In the genomic region with DNA sequence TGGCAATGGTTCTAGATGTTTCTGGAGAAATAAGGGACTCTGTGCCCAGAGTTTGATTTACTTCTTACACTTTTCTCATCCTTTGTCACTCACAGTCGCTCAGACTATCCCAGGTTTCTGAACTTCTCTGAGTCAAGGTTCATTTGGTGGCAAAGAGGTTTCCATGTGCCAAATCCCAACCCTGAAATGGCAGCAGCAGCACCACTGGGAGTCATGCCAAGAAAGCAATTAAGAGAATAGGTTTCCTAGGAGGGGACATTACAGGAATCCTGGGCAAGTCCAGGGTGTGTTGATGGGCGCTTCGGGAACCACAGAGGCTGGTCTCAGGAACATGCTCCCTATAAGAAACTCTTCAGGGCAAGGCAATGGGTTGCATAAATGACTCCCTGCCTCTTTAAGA, we compare ENCODE assay signal across 14 mouse cellular contexts. TPM values are rescaled to one million over a fixed set of nuclear protein-coding genes. Genes with fewer than 3 reads are reported as not detected.
DNase-seq lines count a peak whose midpoint lies in the region; ATAC-seq and TF ChIP-seq lines count a peak whose summit lies in the region.
"Had no signal": no experiment of that assay in that cellular context is flagged by ENCODE, and none has a peak within 500 bp of the region (broad histone marks: within the 10 kb centered on the region; RNA-seq: fewer than 3 reads in every experiment).

No protein-coding gene starts in this region.

- in situ Hi-C loops in Patski (cut with MboI; ENCODE audit: low pct_unique_long_range_greater_than_20kb) = no loop called here

- CTCF ChIA-PET in Patski (lab: Charles Lee) = no interaction called here

- no peaks in the 10 kb centered on the region; the same call in 1 of the 2 replicates for H3K4me1 ChIP-seq in heart, adult 2 months (ENCODE audit: control insufficient read depth, insufficient read depth, low read length)
- H3K4me1 ChIP-seq in heart, embryonic 11.5 days (ENCODE audit: control insufficient read depth, insufficient read depth, low read length) = peaks cover 6% of the 10 kb centered on the region; the same call in 1 of the 2 replicates

- no peak for TF ChIP-seq POLR2A in heart, adult 2 months (IDR thresholded peaks at IDR 0.05; ENCODE audit: insufficient read depth, low read depth, low read length)

- H3K79me2 ChIP-seq in heart, adult 2 months (replicated peaks; ENCODE audit: control insufficient read depth, insufficient read depth, low read length) = no peaks in the 10 kb centered on the region

- no peak overlapping the region for H3K4me2 ChIP-seq in heart, embryonic 11.5 days
- H3K4me2 ChIP-seq: embryonic facial prominence, embryonic 15.5 days; liver, embryonic 11.5 days; midbrain, embryonic 11.5 days had no signal

- no peak for ATAC-seq in heart, embryonic 11.5 days (replicated peaks; ENCODE audit: insufficient number of reproducible peaks, low FRiP score, low TSS enrichment)
- no peak for ATAC-seq in Patski
- ATAC-seq: forebrain, embryonic 16.5 days; lung, postnatal 0 days had no signal

- no peak overlapping the region for H3K4me3 ChIP-seq in heart, adult 2 months
- H3K4me3 ChIP-seq in heart, embryonic 11.5 days (ENCODE audit: low read depth, low read length) = no peak overlapping the region
- H3K4me3 ChIP-seq: embryonic facial prominence, embryonic 15.5 days had no signal

- no peaks in the 10 kb centered on the region for H3K36me3 ChIP-seq in heart, adult 2 months (ENCODE audit: control insufficient read depth, insufficient read depth, low read length)
- H3K36me3 ChIP-seq in heart, embryonic 11.5 days (ENCODE audit: control insufficient read depth, insufficient read depth, low read length) = no peaks in the 10 kb centered on the region; the same call in 1 of the 2 replicates

- peak overlapping the region; percentile 87 for H3K27ac ChIP-seq in heart, adult 2 months
- no peak overlapping the region for H3K27ac ChIP-seq in heart, embryonic 11.5 days (ENCODE audit: low read depth, low read length)
- H3K27ac ChIP-seq: embryonic facial prominence, embryonic 15.5 days had no signal

- POLR2A ChIA-PET in Patski (lab: Charles Lee) = no interaction called here

- no peaks in the 10 kb centered on the region for H3K27me3 ChIP-seq in heart, adult 2 months (ENCODE audit: control insufficient read depth, insufficient read depth, low read length)
- H3K27me3 ChIP-seq in heart, embryonic 11.5 days (ENCODE audit: control insufficient read depth, insufficient read depth, low read length) = no peaks in the 10 kb centered on the region
- no peaks in the 10 kb centered on the region for H3K27me3 ChIP-seq in Patski
- H3K27me3 ChIP-seq: embryonic facial prominence, embryonic 15.5 days had no signal

- peak in 1 of 2 experiments; percentile 47 for DNase-seq in heart, adult 2 months
- peak; percentile 30 for DNase-seq in left cerebral cortex, postnatal 4 days
- no peak for DNase-seq in left cerebral cortex, postnatal 25 days (ENCODE audit: low spot score in 2 of 2)
- peak; percentile 13 for DNase-seq in Patski (ENCODE audit: low read depth, low spot score)
- DNase-seq in heart, postnatal 10 days = peak; percentile 49 to 59
- DNase-seq in testis, postnatal 14 days (ENCODE audit: low spot score) = no peak
- DNase-seq: spleen, adult 18-20 months had no signal

- WGBS in heart, adult 2 months = 53% methylated on average over 3 of the region's 3 CpGs
- 83% methylated on average over 3 of the region's 3 CpGs for WGBS in heart, embryonic 11.5 days (ENCODE audit: insufficient replicate concordance)

- no peaks in the 10 kb centered on the region for H3K9me3 ChIP-seq in heart, embryonic 11.5 days (replicated peaks; ENCODE audit: control insufficient read depth, low read length)
- H3K9me3 ChIP-seq: embryonic facial prominence, embryonic 15.5 days had no signal

- TF ChIP-seq EP300 in heart, adult 2 months (IDR thresholded peaks at IDR 0.05; ENCODE audit: insufficient read depth, low read depth, low read length) = no peak

- no peak overlapping the region for H3K9ac ChIP-seq in heart, adult 2 months (ENCODE audit: low read depth, low read length)
- no peak overlapping the region for H3K9ac ChIP-seq in heart, embryonic 11.5 days (ENCODE audit: low read depth, low read length)
- H3K9ac ChIP-seq: embryonic facial prominence, embryonic 15.5 days had no signal

- intact Hi-C loops in heart, adult 2 months (cut with DNase I) = loop anchor here (5.0 kb wide), 2 partner anchors 53 to 113 kb away; no protein-coding TSS in a partner anchor
- intact Hi-C loops in left cerebral cortex, postnatal 4 days (cut with DNase I) = no loop called here
- intact Hi-C loops in left cerebral cortex, postnatal 25 days (cut with DNase I) = no loop called here
- intact Hi-C loops in heart, postnatal 10 days (cut with DNase I) = loop anchor here (5.0 kb wide), 1 partner anchor 113 kb away; no protein-coding TSS in a partner anchor

- no peak for TF ChIP-seq CTCF in heart, adult 2 months (IDR thresholded peaks at IDR 0.05)
- TF ChIP-seq CTCF in Patski (IDR thresholded peaks at IDR 0.05) = no peak

RNA-seq across cellular contexts. Expression of gene Adamts15, which starts 26.6 kb away (rescaled TPM):
- total RNA-seq in heart, adult 2 months (2021) = 1 to 10 TPM; 7.6 to 8.5 TPM
- 6.4 and 10.5 TPM in 2 replicates for polyA plus RNA-seq in heart, adult 2 months (2012; rRNA removed)
- polyA plus RNA-seq in heart, embryonic 11.5 days (2014; fragmentation: Nextera tagmentation; extraction: Ambion mirVana) = 5.7 and 7.2 TPM in 2 replicates
- 1 to 10 TPM; 8.6 to 9.6 TPM for total RNA-seq in left cerebral cortex, postnatal 4 days (2021)
- total RNA-seq in left cerebral cortex, postnatal 25 days (2021) = 1 to 10 TPM; 6.0 TPM
- polyA plus RNA-seq in Patski (2021) = 0.72 TPM
- 10 to 100 TPM; 13.1 to 16.4 TPM for total RNA-seq in heart, postnatal 10 days (2021)
- total RNA-seq: common myeloid progenitor, adult 5-6 weeks had no signal

RNA-seq across cellular contexts. Expression of gene Adamts8, which starts 46.7 kb away (rescaled TPM):
- total RNA-seq in heart, adult 2 months (2021) = 1 to 10 TPM; 2.0 to 3.6 TPM
- polyA plus RNA-seq in heart, adult 2 months (2012; rRNA removed) = 1.5 and 3.3 TPM in 2 replicates
- 6.0 and 6.7 TPM in 2 replicates for polyA plus RNA-seq in heart, embryonic 11.5 days (2014; fragmentation: Nextera tagmentation; extraction: Ambion mirVana)
- total RNA-seq in left cerebral cortex, postnatal 4 days (2021) = 1 to 10 TPM; 8.5 to 8.9 TPM
- 1 to 10 TPM; 4.7 to 5.0 TPM for total RNA-seq in left cerebral cortex, postnatal 25 days (2021)
- polyA plus RNA-seq in Patski (2021) = not detected
- total RNA-seq in heart, postnatal 10 days (2021) = 10 to 100 TPM in 1 of 2 experiments, 1 to 10 TPM in 1; 8.1 to 16.1 TPM
- total RNA-seq: common myeloid progenitor, adult 5-6 weeks had no signal

Comparison
In these comparisons a context has a peak if more than half of its experiments do, and no peak if none do; other contexts are left out.
1. DNase-seq: peak in left cerebral cortex, postnatal 4 days (single experiment), Patski (single experiment) and heart, postnatal 10 days (2 of 2); none in left cerebral cortex, postnatal 25 days (0 of 2) and testis, postnatal 14 days (single experiment).
2. intact Hi-C loops: an anchor here in heart, adult 2 months (5.0 kb wide) and heart, postnatal 10 days (5.0 kb wide); none called in left cerebral cortex, postnatal 4 days and left cerebral cortex, postnatal 25 days.